Mouse (Mus musculus) small intestine, adult 2 months (tissue): ENCODE results near the gene Nudc.

Source experiments
- CTCF ChIP-seq: fragments of 200-500 bp; IDR thresholded peaks from 2 replicates; pipeline ENCODE4 v1.5.1; 2012; ENCODE audit warnings: low read depth, mild to moderate bottlenecking, control low read depth, inconsistent platforms, low read length, moderate library complexity, mixed read lengths; ENCODE audit not compliant: insufficient replicate concordance, insufficient read length; ENCODE audit errors: extremely low read depth
- POLR2A ChIP-seq: fragments of 200-500 bp; IDR thresholded peaks from 2 replicates; pipeline ENCODE4 v1.6.1; 2012; ENCODE audit warnings: low read depth, mild to moderate bottlenecking, control low read depth, inconsistent platforms, low read length, moderate library complexity

GRCm38 (mm10) chr4:133484266-133485025 lies 61.4 kb downstream of the Nudc start:
- TF ChIP-seq POLR2A, result no peak
- TF ChIP-seq CTCF, result no peak
